Mouse (Mus musculus) retina, embryonic 14.5 days (tissue): ENCODE measurements around the gene Mcam.
A peak's percentile ranks its signal among the peaks of the same experiment; 100 is the strongest.

Experiments used
- DNase-seq: peaks from one replicate; pipeline ENCODE4 v3.0.0-alpha.2; 2015; ENCODE audit warnings: low spot score

The Mcam gene

DNA sequence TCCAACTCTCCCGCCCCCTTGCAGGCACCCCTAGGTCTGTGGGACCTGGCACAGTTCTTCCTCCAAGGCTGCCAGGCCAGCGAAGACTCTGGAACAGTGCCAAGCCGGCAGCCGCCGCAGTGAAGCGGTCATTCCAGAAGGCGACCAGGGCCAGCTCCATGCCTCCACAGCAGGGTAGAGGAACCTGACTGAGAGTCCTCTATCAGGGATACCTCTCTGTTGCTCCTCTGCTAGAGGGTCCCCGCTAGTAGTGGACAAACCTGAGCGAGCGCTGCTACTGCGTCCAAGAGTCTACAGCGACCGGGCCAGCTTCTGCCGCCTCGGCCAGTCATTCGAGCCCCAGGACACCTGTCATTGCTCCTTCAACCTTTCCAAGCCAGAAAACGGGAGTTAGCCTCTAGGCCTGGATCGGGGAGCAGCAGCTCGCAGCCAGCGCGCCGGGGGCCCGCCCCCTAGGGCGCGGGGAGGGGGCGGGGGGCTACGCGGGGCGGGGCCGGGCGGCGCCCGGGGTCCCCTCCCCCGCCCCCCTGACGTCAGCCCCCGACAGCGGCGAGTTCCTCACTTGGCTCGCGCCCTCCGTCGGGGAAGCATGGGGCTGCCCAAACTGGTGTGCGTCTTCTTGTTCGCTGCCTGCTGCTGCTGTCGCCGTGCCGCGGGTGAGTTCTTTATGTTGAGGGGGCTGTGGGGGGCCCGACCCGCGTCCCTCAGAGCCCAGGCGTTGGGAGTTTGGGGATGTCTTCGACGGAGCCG, at the start of gene Mcam:
Gene Mcam (plus strand): TSS at position 369 of the 750 bp plus-strand sequence.
- DNase-seq, result peak; percentile 58

GRCm38 (mm10) chr9:44084659-44085229, 49.5 kb upstream of the Mcam start:
- peak; percentile 87 for DNase-seq

- no peak for DNase-seq
Measured at GRCm38 (mm10) chr9:44085276-44085675, 49.0 kb upstream of the Mcam start.

DNA sequence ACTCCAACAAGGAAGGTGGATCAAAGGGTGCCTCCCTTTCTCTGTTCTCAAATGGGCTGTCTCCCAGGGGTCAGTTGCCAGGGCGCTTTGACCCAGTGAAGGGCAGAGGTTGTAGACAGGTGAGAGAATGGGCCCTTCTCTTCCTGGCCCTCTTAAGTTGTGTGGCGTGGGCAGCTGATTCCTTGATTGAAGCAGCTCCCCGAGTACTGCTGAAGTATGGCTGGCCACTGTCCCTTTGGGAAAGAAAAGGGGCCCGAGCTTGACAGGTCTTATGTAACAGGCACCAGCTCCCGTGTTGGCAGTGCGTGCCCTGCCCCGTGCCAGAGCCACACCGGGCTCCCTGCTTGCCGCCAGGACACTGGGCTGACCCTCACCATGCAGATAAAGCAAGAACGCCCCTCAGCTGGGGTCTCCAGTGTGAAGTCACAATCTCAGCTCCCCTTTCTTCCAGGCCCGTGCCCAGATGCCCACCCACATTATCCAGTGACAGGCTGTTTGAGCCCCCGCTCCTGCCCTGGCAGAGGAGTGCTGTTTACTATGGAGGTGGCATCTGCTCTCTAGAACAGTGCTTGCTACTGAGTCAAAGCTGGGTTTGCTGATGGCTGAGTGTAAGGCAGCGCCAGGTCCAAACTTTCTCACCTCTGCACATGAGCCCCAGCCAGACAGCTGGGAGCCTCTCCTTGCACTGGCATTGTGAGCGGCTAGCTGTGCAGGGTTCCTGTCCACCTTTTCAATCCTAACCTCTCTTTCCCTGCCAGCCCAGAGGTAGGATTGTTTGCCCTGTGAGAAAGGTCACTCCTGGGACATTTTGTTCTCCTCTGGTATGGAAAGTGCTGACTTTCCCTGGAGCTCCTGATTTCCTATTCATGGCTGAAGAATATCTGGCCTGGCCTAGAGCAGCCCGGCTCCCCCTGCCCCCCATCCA, 48.3 kb upstream of the Mcam start:
- no peak for DNase-seq

DNA sequence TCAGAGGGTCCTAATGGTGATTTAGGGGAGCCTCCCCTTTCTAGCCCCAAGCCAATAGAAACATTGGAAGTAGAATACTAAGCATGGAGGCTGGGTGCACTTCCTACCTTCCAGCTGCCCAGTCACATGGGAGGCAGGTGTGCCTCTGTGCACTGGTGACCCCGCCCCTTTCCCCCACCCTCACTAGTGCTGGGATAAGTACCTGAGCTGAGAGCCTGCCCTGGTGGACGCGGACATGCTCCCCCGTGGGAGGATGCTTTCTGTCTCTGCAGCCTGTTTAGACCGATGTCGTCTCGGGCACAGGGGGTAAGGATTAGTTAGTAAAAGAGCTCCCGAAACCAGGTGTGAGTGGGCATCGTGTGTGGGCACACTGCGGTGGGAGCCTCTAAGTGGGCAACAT, 47.3 kb upstream of the Mcam start:
- DNase-seq, result no peak

- no peak for DNase-seq
Measured at GRCm38 (mm10) chr9:44087761-44088455, 46.4 kb upstream of the Mcam start.

DNA sequence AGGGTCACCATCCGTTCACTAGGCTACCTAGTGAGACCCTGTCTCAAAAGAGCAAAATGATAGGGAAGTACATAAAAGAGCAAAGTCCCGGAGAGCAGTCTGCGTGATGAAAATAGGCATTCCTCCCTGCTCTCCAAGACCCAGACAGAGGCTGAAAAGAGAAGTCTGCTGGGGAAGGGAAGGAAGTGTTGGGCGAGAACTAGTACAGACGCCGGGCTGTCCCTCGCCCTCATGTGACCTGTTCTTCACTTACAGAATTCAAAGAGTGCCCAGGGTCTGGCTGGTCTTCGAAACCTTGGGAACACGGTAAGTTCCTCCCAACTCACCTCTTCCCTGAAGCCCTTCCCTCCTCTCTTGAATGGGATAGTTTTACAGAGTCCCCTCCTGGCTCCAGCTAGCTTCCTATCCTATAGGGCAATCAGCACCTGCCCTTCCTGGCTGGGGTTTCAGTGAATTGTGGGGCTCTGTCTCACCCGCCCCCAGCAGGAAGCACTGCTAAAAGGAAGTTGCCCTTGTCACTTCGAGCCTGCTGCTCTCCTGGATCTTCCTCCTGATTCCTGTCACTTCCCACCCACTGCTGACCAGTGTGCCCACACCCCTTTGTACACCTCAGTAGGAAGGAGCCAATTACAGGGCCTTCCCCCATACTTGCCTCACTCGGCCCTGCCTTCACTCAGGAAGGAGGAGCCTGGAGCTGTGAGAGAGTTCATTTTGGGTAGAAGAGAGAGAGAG, 45.2 kb upstream of the Mcam start:
- no peak for DNase-seq

- peak; percentile 79 for DNase-seq
Measured at GRCm38 (mm10) chr9:44093612-44094503, 40.4 kb upstream of the Mcam start.

GRCm38 (mm10) chr9:44094737-44095136, 39.5 kb upstream of the Mcam start:
- DNase-seq, result no peak

DNA sequence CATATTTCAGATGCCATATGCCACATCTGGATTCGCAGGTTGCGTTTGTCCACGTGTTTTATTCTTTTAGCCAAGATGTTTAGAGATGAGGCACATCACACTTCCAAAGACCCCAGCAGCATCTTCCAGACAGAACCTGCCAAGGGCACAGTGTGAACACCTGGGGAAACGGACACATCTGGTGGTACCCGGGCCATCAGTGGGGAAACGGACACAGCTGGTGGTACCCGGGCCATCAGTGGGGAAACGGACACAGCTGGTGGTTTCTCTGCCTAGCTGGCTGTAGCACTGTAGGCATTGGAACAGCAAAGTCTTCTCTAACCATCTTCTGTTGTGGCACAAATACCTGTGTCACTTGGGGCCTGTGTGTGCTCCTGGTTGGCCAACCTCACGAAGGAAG, 38.5 kb upstream of the Mcam start:
- DNase-seq, result no peak

GRCm38 (mm10) chr9:44096536-44096935, 37.7 kb upstream of the Mcam start:
- peak; percentile 61 for DNase-seq

GRCm38 (mm10) chr9:44101490-44101889, 32.8 kb upstream of the Mcam start, which contains the start of gene Mfrp:
Gene Mfrp, plus strand, starts transcription at chr9:44101729.
- DNase-seq, result no peak

GRCm38 (mm10) chr9:44104881-44105280, 29.4 kb upstream of the Mcam start:
- DNase-seq, result no peak

- no peak for DNase-seq
Measured at GRCm38 (mm10) chr9:44105781-44106180, 28.5 kb upstream of the Mcam start.

- no peak for DNase-seq
Measured at GRCm38 (mm10) chr9:44106182-44106581, 28.1 kb upstream of the Mcam start.

GRCm38 (mm10) chr9:44106596-44106995, 27.7 kb upstream of the Mcam start:
- DNase-seq, result no peak

DNA sequence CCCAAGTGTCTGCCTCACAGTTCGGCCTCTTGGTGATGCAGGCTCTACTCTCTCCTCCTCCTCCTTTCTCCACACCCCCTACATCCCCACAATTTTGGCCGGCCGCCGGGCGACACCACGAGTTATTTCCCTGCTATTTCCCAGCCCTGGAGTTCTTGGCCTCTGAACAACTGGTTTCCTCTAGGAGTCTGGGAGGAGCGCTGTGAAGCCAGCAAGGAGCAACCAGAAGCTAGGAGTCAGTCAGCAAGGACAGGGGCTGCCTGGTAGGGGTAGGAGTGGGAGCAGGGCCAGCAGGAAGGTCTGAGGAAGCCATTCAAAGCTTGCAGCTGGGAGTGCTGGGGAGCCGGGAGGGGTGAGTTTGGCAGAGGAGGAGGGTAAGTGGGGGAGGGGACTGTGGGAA, 27.2 kb upstream of the Mcam start, which contains the start of gene C1qtnf5:
Gene C1qtnf5 (plus strand): TSS at position 136 of the 400 bp plus-strand sequence.
- DNase-seq, result no peak

DNA sequence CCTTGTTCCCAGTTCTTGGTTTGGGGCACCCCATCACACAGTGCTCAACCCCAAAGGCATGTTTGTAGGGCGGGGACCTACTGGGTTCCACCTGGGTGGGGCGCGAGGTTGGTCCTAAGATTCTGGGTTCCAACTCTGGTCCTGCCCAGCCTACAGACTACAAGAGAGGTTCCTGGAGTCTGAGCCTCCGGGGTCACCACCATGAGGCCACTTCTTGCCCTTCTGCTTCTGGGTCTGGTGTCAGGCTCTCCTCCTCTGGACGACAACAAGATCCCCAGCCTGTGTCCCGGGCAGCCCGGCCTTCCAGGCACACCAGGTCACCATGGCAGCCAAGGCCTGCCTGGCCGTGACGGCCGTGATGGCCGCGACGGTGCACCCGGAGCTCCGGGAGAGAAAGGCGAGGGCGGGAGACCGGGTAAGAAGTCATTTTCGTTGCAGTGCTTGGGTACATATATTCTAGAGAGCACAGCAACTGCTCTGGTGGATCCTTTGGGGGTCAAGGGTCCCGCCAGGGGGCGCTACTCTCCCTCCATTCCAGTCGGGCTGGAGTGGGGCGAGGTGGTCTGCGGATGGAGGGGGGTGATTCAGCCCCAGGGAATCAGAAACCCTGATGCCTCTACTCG, 26.6 kb upstream of the Mcam start:
- peak; percentile 73 for DNase-seq

GRCm38 (mm10) chr9:44108269-44109055, 25.8 kb upstream of the Mcam start:
- no peak for DNase-seq
